Mouse (Mus musculus): ENCODE results near the gene Ttc7b.

GRCm38 (mm10) chr12:100356407-100356806 lies 164.2 kb downstream of the Ttc7b start:
- no peak for TF ChIP-seq CTCF (IDR thresholded peaks at IDR 0.05; ENCODE audit: low read depth)
- no peak for TF ChIP-seq EP300 (IDR thresholded peaks at IDR 0.05; ENCODE audit: low read depth)

Measured in liver, embryonic 14.5 days (tissue).